25 mouse cellular contexts compared by ENCODE assay signal in genomic region chr15:24878846-24879245, GRCm38 (mm10).
A peak's percentile ranks its signal among the peaks of the same experiment; 100 is the strongest.
DNase-seq lines count a peak whose midpoint lies in the region; ATAC-seq lines count a peak whose summit lies in the region.
"Had no signal": no experiment of that assay in that cellular context is flagged by ENCODE, and none has a peak within 500 bp of the region (broad histone marks: within the 10 kb centered on the region; RNA-seq: fewer than 3 reads in every experiment).

No protein-coding gene starts in this region.

- H3K9me3 ChIP-seq in hindbrain, embryonic 10.5 days, result no peaks in the 10 kb centered on the region
- H3K9me3 ChIP-seq in hindbrain, embryonic 16.5 days (ENCODE audit: control insufficient read depth, low read length), result no peaks in the 10 kb centered on the region
- no peaks in the 10 kb centered on the region for H3K9me3 ChIP-seq in hindbrain, embryonic 12.5 days (replicated peaks)
- H3K9me3 ChIP-seq in midbrain, embryonic 16.5 days (replicated peaks; ENCODE audit: control insufficient read depth, low read length, poor library complexity, severe bottlenecking), result no peaks in the 10 kb centered on the region
- H3K9me3 ChIP-seq: embryonic facial prominence, embryonic 12.5 days had no signal

- no peak overlapping the region for H3K4me3 ChIP-seq in hindbrain, embryonic 10.5 days
- H3K4me3 ChIP-seq in hindbrain, embryonic 16.5 days (ENCODE audit: low read length), result no peak overlapping the region
- H3K4me3 ChIP-seq in hindbrain, embryonic 12.5 days, result no peak overlapping the region
- no peak overlapping the region for H3K4me3 ChIP-seq in midbrain, embryonic 16.5 days (ENCODE audit: low read depth, low read length)
- H3K4me3 ChIP-seq: embryonic facial prominence, embryonic 12.5 days had no signal

- 74% methylated on average over 1 of the region's 1 CpGs for WGBS in hindbrain, embryonic 10.5 days
- 44% methylated on average over 1 of the region's 1 CpGs for WGBS in hindbrain, embryonic 16.5 days
- 44% methylated on average over 1 of the region's 1 CpGs for WGBS in hindbrain, embryonic 12.5 days
- WGBS in midbrain, embryonic 16.5 days, result 11% methylated on average over 1 of the region's 1 CpGs

- H3K4me1 ChIP-seq in hindbrain, embryonic 10.5 days (replicated peaks), result no peaks in the 10 kb centered on the region
- H3K4me1 ChIP-seq in hindbrain, embryonic 16.5 days (ENCODE audit: control insufficient read depth, insufficient read depth, low read depth, low read length), result peaks cover 10% of the 10 kb centered on the region
- H3K4me1 ChIP-seq in hindbrain, embryonic 12.5 days, result peaks cover 8% of the 10 kb centered on the region; the same call in 1 of the 2 replicates
- H3K4me1 ChIP-seq in midbrain, embryonic 16.5 days (ENCODE audit: control insufficient read depth, insufficient read depth, low read length), result peaks cover 21% of the 10 kb centered on the region
- H3K4me1 ChIP-seq: embryonic facial prominence, embryonic 12.5 days had no signal

- no peak for ATAC-seq in hindbrain, embryonic 16.5 days
- ATAC-seq in hindbrain, embryonic 12.5 days (ENCODE audit: low FRiP score), result no peak
- no peak for ATAC-seq in midbrain, embryonic 16.5 days
- ATAC-seq in megakaryocyte-erythroid progenitor cell, adult 5-6 weeks (replicated peaks; ENCODE audit: low FRiP score, low TSS enrichment, poor library complexity, severe bottlenecking), result no peak
- ATAC-seq: CD4-positive, CD25-positive, alpha-beta regulatory T cell, adult 4 months; intestine, embryonic 16.5 days had no signal

- no peaks in the 10 kb centered on the region for H3K36me3 ChIP-seq in hindbrain, embryonic 10.5 days
- H3K36me3 ChIP-seq in hindbrain, embryonic 16.5 days (ENCODE audit: control insufficient read depth, insufficient read depth, low read length), result no peaks in the 10 kb centered on the region
- H3K36me3 ChIP-seq in hindbrain, embryonic 12.5 days, result no peaks in the 10 kb centered on the region
- no peaks in the 10 kb centered on the region for H3K36me3 ChIP-seq in midbrain, embryonic 16.5 days (ENCODE audit: control insufficient read depth, insufficient read depth, low read length)
- H3K36me3 ChIP-seq: embryonic facial prominence, embryonic 12.5 days had no signal

- H3K4me2 ChIP-seq in hindbrain, embryonic 16.5 days (ENCODE audit: low read length), result no peak overlapping the region
- no peak overlapping the region for H3K4me2 ChIP-seq in hindbrain, embryonic 12.5 days (replicated peaks)
- H3K4me2 ChIP-seq in midbrain, embryonic 16.5 days (ENCODE audit: low read length), result no peak overlapping the region
- H3K4me2 ChIP-seq: embryonic facial prominence, embryonic 12.5 days had no signal

- peak overlapping the region; percentile 50; the same call in 1 of the 2 replicates for H3K27ac ChIP-seq in hindbrain, embryonic 10.5 days
- H3K27ac ChIP-seq in hindbrain, embryonic 16.5 days (ENCODE audit: low read depth, low read length), result no peak overlapping the region; the same call in 1 of the 2 replicates
- 0 out of 2 replicates have a peak overlapping the region, but pooled peaks have one; percentile 40 for H3K27ac ChIP-seq in hindbrain, embryonic 12.5 days
- peak overlapping the region; percentile 64; the same call in 1 of the 2 replicates for H3K27ac ChIP-seq in midbrain, embryonic 16.5 days (ENCODE audit: low read length)
- H3K27ac ChIP-seq: embryonic facial prominence, embryonic 12.5 days; kidney, postnatal 0 days; liver, embryonic 14.5 days; macrophage; stomach, postnatal 0 days had no signal

- no peak overlapping the region for H3K9ac ChIP-seq in hindbrain, embryonic 16.5 days (ENCODE audit: low read depth, low read length)
- H3K9ac ChIP-seq in hindbrain, embryonic 12.5 days, result no peak overlapping the region
- H3K9ac ChIP-seq in midbrain, embryonic 16.5 days (ENCODE audit: low read depth, low read length), result no peak overlapping the region
- H3K9ac ChIP-seq: embryonic facial prominence, embryonic 12.5 days; liver, embryonic 14.5 days had no signal

- no peak for DNase-seq in hindbrain, embryonic 10.5 days (ENCODE audit: low spot score)
- peak; percentile 2 for DNase-seq in mesoderm, embryonic 11.5 days (ENCODE audit: low read depth, low spot score)
- no peak for DNase-seq in kidney, postnatal 10 days
- DNase-seq: adrenal gland, postnatal 25 days; cerebellum, adult 18-20 months; cerebellum, postnatal 25 days; gastrocnemius, postnatal 10 days; kidney, adult 8-10 months; layer of hippocampus, postnatal 36 days; liver; lung, adult 2 months; lung, postnatal 10 days; thymus, adult 18-20 months; thymus, postnatal 36 days had no signal

- no peaks in the 10 kb centered on the region for H3K27me3 ChIP-seq in hindbrain, embryonic 10.5 days (ENCODE audit: insufficient read depth, poor library complexity, severe bottlenecking)
- no peaks in the 10 kb centered on the region for H3K27me3 ChIP-seq in hindbrain, embryonic 16.5 days (replicated peaks; ENCODE audit: control insufficient read depth, insufficient read depth, low read length)
- no peaks in the 10 kb centered on the region for H3K27me3 ChIP-seq in hindbrain, embryonic 12.5 days
- no peaks in the 10 kb centered on the region for H3K27me3 ChIP-seq in midbrain, embryonic 16.5 days (ENCODE audit: control insufficient read depth, insufficient read depth, low read depth, low read length)
- H3K27me3 ChIP-seq: embryonic facial prominence, embryonic 12.5 days had no signal
